Mouse (Mus musculus) 416B (cell line): ENCODE results near the gene Grik1.

Experiments used
- DNase-seq: peaks from one replicate; pipeline ENCODE4 v3.0.0; 2011; ENCODE audit warnings: low read depth

Gene Grik1

DNA sequence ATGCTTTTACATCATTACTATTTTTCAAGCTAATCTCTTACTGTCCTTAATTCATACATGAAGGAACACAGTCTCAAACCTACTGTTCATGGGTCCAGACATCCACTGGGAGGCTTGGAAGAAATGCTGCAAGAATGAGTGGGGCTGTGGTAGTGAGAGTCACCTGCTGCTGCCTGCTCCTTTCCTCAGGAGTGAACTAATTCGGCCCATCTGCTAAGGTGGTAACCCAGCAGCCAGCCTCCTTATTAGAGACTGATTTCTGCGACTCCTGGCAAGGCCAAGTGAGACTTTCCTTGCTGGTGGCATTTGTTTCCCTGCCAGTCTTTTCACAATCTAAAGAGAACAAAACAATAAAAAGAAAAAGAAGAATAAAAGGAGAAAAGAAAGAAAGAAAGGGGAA lies 147.9 kb downstream of the Grik1 start:
- DNase-seq = no peak

DNA sequence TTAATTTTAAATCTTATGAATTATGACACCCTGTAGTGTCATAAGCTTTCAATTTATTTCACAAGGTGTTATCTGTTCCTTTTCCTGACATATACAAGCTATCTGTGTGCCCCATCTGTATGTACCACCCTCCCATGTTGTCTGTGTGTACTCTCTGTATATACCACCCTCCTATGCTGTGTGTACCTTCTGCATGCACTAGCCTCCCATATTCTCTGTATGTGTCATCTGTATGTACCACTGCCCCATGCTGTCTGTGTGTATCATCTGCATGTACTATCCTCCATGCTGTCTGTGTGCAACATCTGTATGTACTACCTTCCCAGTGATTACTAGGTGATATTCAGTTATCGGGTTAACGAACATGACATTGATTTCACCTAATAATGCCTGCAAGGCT lies 148.5 kb downstream of the Grik1 start:
- DNase-seq = no peak

DNA sequence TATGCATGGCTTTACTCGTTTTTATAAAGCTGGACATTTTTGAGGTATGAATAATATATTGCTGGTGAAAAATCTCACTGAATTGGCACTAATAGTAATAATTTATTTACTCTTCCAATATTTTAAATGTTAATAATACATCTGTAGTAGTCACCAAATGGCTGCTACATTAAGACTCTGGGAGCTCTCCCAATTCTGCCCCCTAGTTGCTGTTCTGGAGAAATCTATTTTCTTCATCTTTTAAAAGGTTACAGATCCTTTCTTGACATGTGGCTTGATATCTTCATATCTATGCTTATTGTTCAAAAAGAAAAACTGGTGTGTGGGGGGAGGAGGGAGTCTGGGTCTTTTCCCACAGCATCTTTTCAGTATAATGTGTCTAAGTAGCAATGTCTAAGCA lies 151.2 kb downstream of the Grik1 start:
- DNase-seq = no peak

DNA sequence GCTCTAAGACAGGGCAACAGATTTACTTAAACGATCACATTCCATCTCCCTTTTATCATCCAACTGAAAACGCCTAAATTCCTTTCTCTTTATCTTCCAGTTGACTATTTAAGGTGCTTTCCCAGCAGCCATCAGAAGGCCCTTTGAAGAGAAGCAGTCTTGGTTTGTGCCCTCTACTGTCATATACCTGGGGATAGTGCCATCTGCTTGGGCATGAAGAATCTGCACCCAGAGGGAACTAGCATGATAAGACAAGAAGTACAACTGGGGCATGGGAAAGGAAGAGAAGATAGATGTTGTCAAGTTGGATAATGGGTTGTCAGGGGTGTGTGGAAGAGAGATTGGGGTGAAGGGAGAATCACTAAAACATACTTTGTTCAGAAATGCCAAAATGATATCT lies 157.1 kb downstream of the Grik1 start:
- DNase-seq = no peak

DNA sequence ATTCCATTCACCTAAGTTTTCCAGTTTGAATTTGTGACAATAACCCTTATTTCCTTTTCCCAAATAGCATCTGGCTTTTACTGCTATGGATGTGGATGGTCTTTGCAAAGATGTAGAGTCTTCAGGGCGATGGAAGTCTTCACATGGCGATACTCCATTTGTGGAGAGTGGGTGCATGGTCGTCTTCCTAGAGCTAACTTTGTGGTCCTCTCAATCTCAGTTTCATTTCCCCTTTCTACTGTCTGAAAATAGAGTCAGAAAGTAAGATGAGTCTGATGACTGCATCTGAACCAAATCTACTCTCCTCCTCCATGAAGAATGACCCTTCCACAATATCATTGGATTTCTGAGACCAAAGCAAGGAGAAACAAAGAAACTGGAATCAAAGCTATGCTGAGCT lies 159.0 kb downstream of the Grik1 start:
- DNase-seq = no peak

DNA sequence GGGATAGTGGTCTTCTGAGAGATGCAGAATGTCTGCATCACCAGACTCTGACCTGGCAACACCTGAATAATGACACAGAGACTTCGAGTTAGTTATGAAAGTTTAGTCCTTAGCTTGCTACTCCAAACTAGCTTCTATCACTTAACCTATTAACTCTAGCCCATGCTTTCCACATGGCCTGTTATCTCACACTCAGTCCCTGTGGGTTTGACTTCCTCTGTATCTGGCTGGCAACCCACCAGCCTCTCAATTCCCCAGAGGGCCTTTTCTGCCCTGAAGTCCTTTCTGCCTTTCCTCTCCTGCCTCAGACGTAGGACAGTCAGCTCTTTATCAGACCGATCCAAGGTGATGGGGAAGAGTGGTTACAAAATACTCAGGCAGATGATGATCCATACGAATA lies 165.0 kb downstream of the Grik1 start:
- no peak for DNase-seq

DNA sequence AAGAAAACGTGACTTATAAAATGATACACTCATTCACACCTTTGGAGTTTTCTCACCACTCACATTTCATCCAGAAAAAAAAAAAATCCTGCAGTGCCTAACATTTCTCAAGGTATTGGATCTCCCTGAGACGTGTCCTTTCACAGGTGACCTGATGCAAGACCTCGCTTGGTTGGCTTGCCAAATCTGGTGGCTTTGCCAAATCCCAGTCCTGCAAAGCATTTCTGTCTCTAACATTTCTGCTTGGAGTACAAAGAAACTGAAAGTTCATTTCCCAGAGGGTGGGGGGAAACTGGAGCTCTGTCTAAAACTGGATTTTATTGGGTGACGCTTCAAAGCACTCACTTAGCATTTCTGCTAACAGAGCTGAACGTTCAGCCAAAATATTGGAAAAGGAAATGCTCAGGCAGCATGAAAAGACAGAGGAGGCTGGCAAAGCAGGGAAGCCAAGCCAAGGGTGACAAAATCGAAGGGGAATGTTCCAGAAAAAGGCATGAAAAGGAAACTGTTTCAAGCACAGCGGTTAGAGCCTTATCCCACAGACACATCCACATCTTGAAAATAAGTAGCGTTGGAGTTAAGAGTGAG lies 177.4 kb downstream of the Grik1 start:
- DNase-seq = no peak

DNA sequence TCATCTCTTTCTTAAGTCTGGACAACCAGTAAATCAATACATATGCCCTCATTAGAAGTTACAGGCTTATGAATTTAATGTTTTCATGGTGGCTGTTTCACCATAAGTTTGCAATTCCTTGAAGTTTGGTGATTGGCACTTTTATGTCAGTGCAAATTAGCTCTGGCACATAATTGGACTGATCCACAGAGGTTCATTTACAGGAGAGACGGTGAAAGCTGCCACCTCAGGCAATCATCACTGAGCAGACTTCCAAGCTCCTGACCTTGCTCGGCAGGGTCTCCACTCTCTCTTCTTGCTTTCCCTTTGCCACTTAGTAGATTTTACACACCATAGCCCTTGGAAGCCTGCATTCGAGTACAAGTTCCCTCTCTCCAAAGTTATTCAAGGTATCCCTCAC lies 178.6 kb downstream of the Grik1 start:
- DNase-seq = no peak

DNA sequence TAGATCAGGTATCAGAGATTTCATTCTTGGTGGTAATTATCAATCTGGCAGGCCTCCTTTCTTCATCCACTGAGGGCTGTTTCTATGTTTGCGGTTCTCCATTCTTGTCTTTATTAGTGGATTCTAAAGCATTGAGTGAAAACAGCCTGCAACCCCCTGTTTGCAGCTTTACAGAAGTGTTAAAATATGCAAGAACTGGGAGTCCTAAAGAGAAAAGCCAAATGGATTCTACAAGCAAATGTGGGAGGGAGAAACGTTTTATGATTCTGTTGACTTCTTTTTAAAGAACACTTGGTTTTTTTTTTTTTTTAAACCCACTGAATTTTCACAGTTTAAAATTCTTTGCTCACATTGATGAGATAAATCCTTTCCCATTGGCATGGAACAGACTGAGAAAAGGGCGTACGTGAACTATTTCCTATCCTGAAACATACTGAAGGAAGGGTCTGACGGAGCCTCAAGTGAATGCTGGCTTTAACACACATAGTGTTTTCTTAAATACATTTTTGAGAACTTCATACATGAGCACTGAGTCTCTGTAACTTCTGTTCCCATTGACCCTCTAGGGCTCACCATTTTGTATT lies 195.8 kb downstream of the Grik1 start:
- no peak for DNase-seq

DNA sequence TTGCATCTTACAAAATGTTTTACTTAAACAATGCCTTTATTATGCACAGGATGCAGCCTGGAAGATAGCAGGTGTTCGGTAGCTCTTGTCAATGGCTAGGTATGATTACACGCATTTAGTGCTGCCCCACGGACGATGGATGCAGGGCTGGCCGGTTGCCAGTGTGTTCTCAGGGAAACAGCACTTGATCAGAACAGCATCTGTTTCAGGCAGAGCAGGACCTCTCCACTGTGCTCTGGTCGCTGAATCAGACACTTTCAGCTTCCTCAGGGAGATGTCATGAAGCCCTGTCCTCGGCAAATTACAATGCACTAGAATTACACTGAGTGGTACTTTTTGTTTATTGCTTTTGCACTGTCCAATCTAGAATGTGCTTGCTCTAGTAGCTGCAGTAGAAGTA lies 202.8 kb downstream of the Grik1 start:
- DNase-seq = no peak

DNA sequence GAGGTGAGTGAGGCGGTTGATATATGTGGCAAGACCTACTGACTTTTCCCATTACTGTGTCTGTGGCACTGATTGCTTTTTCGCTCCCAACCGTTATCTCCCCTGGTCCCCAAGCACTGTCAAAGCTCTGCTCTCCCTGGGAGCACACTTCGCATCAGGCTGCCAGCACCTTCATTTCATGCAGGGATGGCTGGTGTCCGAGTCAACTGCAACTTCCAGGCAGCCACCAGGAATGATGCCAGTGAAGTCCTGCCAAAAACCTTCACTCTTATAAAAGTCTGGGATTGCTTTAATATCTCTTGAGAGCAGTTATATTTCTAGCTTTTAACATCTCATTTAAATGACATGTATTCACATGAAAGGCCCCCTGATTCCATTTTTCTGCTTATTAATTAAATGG lies 215.3 kb downstream of the Grik1 start:
- DNase-seq = no peak

DNA sequence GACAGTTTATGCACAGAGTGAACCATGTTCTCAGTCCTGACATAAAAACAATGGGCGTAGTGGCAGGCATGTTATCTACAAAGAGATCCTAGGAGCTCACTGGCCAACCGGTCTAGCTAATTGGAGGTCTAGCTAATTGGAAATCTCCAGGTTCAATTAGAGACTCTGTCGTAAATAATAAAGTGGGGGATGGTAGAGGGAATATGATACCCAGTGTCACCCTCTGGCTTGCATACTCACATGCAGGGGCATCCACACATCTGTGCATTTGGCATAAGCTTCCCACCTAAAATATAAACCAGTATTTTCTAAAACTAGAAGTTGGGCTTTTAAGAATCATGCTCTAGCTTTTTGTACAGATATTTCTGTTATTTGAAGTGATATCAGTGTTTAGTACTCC lies 229.1 kb downstream of the Grik1 start:
- DNase-seq = no peak

DNA sequence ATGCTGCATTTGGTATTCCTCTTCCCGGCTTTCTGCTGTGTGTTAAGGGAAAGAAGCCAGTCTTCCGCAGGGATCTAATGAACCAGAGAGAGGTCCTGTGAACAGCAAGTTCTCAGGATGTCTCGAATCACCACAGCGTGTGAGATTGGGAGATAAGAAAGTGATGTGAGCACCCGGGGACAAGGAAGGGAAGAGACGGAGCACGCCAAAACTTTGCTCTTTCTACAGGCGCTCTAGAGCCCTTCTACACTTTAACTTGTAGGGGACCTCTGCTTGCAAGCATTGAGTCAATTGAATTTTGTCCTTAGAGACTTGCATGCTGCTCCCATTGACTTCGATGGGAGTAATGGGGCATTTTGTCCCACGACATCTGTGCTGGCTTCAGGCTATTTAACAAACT lies 241.9 kb downstream of the Grik1 start:
- no peak for DNase-seq

DNA sequence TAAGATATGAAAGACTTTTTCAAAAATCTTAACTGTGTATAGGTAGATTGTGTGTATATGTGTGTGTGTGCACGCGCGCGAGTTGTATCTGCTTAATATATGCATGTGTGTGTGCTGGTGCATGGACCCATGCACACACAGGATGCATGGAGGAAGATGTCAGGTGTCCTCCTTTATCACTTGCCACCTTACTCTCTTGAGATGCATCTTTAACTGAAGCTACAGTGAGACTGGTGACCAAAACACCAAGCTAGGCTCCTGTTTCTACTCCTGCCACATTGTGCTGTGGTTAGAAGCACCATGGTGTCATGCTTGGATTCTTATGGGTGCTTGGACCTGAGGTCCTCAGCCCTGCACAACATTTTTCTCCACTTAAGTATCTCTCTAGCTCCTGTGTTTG lies 245.7 kb downstream of the Grik1 start:
- no peak for DNase-seq

DNA sequence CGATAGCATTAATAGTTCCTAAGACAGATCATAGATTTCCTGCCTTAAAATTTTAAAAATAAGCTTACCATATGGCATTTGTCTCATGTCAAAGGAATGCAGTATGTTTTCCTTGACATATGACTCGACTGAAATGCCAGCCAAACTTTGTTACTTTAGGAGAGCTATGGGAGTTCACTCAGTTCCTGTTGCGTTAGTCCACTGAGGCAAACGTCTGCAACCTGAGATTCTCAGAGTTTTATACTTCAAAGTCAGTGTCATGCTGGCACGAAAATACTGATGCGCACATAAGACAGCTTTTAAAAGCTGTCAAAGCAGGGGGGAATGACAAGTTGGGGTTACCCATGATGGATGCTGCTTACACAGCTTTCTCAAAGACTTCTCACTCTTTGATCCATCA lies 247.6 kb downstream of the Grik1 start:
- no peak for DNase-seq

DNA sequence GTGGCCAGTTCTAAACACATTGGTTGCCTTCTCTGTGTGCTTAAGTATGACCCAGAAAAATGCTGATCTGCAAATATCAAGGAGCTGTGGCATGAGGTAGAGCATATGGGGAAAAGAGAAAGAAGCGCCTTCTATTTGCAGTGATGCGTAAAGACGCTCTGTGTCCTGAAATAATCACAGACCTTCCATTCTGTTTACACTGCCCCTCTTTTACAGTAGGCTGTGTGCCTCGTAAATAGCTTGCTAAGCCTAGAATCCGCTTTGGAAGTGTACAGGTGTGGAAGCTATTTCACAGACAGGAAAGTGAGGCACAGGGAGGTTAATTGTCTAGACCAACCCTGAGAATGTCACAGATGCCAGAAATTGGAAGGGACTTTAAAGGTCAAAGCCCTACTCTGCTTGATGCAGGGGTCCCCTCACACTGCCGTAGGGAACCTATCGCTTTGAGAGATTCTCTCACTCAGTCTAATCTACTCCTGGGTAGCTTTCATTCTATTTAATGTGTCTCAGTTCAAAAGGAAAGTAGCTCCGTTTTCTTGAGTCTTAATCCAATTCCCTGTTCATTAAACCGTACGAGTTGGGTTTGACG lies 251.5 kb downstream of the Grik1 start:
- no peak for DNase-seq

DNA sequence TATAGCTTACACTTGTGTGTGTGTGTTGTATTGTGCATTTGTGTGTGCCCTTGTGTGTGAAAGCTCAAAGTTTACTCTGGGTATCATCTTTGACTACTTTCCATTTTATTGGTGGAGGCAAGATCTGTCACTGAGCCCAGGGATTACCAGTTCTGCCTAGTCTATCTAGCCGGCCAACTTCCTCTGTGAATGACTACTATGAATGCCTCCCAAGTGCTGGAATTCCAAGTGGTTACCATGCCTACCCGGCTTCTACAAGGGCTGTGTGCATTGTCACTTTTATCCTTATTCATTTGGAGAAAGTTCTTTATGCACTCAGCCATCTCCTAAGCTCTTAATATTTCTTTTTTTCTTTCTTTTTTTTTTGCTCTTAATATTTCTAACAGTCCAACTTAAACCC lies 301.3 kb downstream of the Grik1 start:
- DNase-seq = no peak

DNA sequence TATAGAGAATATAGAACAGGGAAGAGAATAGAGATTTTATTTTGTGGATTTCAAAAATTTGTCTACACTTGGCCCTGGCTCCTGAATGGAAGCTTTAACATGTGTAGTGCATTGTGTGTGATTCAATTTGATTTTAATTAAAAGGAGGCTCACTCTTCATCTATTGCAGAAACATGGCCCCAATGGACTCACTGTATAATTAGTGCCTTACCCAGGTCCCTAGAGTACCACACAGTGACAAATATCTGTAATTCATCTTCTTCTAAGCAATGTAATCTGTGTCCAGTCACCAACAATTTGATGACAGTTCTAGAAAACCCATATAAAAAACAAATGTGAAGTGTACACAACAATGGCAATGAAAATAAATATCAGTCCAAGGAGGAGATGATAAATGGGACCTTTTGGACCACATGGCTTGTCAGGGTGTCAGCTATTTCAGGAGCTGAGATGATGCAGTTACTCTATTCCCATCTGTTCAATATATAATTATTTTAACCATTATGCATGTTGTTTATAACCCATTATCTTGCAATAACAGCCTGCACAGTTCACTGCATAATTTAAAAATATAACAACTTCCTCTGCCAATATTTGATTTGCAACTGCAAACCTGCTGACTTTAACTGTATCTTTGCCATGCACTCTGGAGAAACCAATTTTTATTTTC lies 305.7 kb downstream of the Grik1 start:
- DNase-seq = no peak

DNA sequence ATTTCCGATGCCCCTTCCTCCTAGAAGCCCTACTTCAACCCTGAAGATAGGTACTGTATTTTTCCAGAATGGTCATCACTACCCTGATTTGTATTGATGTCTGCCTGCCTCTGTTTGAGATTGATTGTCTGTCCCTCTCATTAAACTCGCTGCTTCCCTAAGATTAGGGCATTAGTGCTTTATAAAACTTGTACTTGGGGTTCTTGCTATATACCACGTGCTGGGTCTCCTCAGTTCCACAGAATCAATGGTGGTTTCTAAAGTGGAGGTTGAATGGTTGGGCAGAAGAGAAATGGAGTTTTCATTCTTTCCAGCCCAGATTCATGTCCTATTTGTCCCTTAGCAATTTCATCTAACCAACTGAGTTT lies 316.0 kb downstream of the Grik1 start:
- DNase-seq = no peak

DNA sequence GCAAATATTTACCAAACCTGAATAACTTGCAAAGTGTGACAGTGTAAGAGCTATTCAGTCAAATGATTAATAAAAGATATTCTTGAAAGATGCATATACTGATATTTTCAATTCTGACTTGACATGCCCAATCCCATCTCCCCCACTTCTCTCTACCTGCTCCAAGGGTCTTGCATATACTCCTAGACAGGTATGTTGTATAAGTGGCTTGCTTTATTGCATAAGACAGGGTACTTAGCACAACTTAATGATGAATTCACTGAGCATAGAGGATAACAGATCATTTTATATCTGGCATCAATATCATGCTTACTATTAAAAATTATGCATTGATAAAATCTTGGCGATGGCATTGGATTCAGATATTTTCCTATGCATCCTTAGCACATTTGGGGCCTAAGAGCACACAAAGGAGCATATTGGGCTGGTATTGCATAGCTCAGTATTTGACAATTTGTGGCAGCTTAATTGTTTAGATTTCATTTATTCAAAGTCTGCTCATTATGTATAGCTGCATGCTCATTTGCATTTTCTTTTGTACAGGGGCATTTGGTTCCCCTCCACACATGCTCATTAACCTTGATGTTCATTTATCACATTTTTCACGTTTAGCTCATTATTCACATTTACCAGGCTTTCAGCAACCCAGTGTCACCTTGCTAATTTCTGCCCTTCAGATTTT lies 316.5 kb downstream of the Grik1 start:
- no peak for DNase-seq

DNA sequence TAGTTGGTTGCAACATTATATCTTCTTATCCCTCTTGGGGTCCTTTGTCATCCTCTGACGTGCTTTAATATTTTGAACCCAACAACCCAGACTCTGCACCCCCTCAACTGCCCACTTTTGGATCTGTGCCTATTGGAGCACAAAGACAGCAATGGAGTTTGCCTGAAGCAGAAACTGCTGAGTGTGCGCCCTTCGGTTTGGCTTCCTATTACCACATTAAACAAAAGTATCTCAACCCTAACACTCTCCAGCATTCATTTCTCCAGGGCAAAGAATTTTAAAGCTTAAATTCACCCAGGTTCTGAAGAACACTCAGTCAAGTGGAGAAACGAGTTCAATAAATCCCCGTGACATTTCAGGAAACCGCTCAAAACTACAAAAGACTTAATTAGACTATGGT lies 318.2 kb downstream of the Grik1 start:
- DNase-seq = no peak

DNA sequence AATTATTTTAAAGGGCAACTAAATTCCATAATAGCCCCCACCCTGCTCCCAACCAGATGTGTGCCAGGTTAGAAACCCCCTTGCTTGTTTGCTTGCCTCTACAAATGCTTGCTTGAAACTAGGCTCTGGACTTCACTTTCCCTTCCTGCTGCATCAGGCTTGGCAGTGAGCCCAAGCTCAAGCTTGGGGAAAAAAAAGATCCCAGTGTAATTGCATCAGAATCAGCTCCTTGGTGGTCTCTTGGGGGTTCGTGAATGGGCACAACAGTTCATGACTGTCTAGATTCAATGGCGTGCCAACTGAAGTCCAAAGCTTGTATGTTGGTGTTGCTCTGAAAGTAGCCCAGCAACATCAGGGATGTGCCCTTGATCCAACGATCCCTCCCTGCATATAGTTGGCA lies 320.1 kb downstream of the Grik1 start:
- DNase-seq = no peak

DNA sequence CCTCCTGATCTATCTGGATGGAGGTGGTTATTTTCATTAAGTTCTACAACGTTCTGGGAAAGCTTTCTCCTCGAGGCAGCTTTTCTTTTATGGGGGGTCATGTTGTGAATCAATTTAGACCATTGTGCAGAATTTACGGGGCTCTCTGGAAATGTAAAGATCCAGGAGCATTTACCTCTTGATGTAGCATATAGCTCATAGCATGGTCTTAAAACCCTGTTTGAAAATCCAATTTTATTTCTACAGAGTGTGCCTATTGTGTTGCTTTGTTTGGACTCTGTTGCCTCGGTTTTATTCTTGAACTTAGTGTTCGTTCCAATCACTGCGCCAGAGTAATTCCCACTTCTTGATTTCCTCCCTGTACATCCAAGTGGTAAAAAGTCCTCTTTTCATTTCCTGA lies 328.6 kb downstream of the Grik1 start:
- DNase-seq = no peak
